Mouse (Mus musculus): Measurements from ENCODE around the gene Adssl1. TPM values are rescaled to one million over a fixed set of nuclear protein-coding genes. Genes with fewer than 3 reads are reported as not detected.

Adssl1 gene
- polyA plus RNA-seq, 1 experiment from 2014 or later, result 2.0 TPM

DNA sequence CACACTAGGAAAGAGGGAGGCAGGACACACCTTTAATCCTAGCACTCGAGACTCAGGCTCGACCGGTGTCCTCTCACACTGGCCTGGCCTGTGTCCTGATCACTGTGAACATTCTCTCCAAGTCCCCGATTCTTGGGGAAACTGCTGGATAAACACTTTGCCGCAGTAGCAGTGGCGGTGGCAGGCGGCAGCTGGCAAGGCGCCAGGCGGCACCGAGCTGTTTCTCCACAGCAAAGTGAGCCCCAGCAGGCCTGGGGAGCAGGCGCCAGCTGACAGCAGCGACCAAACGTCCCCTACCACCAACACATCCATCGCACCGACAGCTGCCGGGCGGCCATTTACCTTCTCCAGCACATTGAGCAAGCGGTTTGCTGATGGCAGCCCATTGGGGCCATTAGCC, 45.6 kb downstream of the Adssl1 start:
- H3K27ac ChIP-seq, result peak overlapping the region; percentile 92
- H3K4me2 ChIP-seq, result peak overlapping the region; percentile 24; the same call in 1 of the 2 replicates
- peak overlapping the region; percentile 22 for H3K9ac ChIP-seq

DNA sequence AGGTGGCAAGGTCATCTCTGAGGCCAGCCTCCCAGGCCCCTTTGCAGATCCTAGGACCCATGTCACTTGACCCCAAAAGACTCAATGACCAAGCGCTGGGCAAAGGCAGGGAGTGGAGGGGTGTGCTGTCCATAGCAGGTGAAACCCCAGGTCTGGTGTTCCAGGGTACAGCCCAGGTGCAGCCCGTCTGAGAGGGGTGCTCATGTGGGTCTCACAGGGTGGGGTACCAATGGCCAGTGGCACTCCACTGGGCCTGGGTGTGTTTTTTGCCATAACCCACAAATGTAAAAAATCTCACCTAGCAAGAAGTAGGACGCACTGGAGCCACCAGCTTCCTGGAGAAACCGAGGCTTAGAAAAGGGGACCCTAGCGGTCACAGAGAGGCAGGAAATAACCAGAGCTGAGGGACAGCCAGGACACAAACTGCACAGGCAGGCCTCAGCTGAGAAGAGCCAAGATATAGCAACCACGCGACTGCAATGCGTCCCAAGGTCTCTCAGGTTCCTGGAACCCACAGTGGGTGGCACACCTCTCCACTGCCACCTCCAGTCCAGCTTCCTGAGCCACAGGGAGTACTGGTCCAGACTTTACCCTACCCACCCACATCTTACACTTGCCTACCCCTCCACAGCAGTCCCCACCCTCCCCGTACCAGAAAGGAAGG, 46.2 kb downstream of the Adssl1 start:
- peak overlapping the region; percentile 92 for H3K27ac ChIP-seq
- H3K4me2 ChIP-seq, result peak overlapping the region; percentile 24; the same call in 1 of the 2 replicates
- peaks cover 78% of the 10 kb centered on the region for H3K4me1 ChIP-seq
- WGBS, result 88% methylated on average over 9 of the region's 9 CpGs
- no peak for ATAC-seq (ENCODE audit: low FRiP score)
- peaks cover 91% of the 10 kb centered on the region for H3K36me3 ChIP-seq (replicated peaks)
- peak overlapping the region; percentile 22; the same call in 1 of the 2 replicates for H3K9ac ChIP-seq
- H3K9me3 ChIP-seq, result no peaks in the 10 kb centered on the region
- H3K27me3 ChIP-seq, result no peaks in the 10 kb centered on the region
- no peak overlapping the region for H3K4me3 ChIP-seq (replicated peaks)

More for the DNA sequence above, 45.6 kb downstream of the Adssl1 start:
- ATAC-seq (ENCODE audit: low FRiP score), result peak; percentile 25; the same call in 1 of the 2 replicates
- peaks cover 78% of the 10 kb centered on the region for H3K4me1 ChIP-seq
- H3K27me3 ChIP-seq, result no peaks in the 10 kb centered on the region
- no peak overlapping the region for H3K4me3 ChIP-seq (replicated peaks)
- 55% methylated on average over 18 of the region's 18 CpGs for WGBS
- no peaks in the 10 kb centered on the region for H3K9me3 ChIP-seq
- peaks cover 91% of the 10 kb centered on the region for H3K36me3 ChIP-seq (replicated peaks)

GRCm38 (mm10) chr12:112667619-112668297, 47.9 kb downstream of the Adssl1 start:
- Histone ChIP-seq H3K27ac (peak overlapping the region; percentile 56; the same call in 1 of the 2 replicates), H3K9ac (no peak overlapping the region; the same call in 1 of the 2 replicates)

DNA sequence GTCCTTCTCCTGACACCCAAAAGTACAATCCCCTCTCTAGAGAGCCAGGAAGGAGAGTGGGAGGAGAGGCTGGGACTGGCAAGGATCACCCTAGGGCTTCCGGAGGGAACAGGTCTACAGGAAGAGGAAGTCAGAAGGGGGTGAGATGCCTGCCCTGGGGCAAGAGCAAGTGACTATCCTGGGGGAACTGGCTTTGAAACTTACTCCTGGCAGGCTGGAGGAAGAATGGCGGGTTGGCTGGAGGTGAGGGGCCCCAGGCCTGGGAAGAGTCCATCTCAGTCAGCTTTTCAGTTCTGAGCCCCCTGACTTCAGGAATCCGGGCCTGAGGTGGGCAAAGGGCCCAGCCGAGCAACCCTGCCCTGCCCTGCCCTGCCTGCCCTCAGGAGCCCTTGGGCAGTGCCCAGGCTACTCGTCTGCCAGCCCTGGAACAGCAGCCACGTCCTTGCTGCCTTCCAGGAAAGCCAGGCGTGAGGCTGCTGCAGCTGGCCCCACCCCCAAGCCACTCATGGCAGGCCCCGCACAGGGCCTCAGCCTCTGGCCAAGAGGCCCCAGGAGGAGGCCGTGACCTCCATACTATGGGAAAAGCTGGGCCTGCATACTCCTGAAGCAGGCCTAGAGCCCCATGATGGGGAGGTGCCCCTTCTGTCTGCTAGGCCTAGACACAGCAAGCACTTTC, 51.0 kb downstream of the Adssl1 start:
- 59% methylated on average over 9 of the region's 9 CpGs for WGBS
- Histone ChIP-seq H3K27ac (no peak overlapping the region), H3K4me1 (peaks cover 66% of the 10 kb centered on the region), H3K4me2 (0 out of 2 replicates have a peak overlapping the region, but pooled peaks have one; percentile 85), H3K27me3 (no peaks in the 10 kb centered on the region), H3K4me3 (replicated peaks) (no peak overlapping the region), H3K9me3 (no peaks in the 10 kb centered on the region), H3K36me3 (replicated peaks) (peaks cover 56% of the 10 kb centered on the region), H3K9ac (no peak overlapping the region)
- no peak for ATAC-seq (ENCODE audit: low FRiP score)

More at GRCm38 (mm10) chr12:112667619-112668297, 47.9 kb downstream of the Adssl1 start:
- no peak overlapping the region for H3K4me3 ChIP-seq (replicated peaks)
- H3K4me1 ChIP-seq, result peaks cover 78% of the 10 kb centered on the region
- ATAC-seq (ENCODE audit: low FRiP score), result no peak
- no peaks in the 10 kb centered on the region for H3K27me3 ChIP-seq
- H3K36me3 ChIP-seq (replicated peaks), result peaks cover 79% of the 10 kb centered on the region
- 86% methylated on average over 10 of the region's 10 CpGs for WGBS
- no peaks in the 10 kb centered on the region for H3K9me3 ChIP-seq
- H3K4me2 ChIP-seq, result no peak overlapping the region

GRCm38 (mm10) chr12:112671891-112672290, 52.0 kb downstream of the Adssl1 start:
- H3K9me3 ChIP-seq, result no peaks in the 10 kb centered on the region
- 0 out of 2 replicates have a peak overlapping the region, but pooled peaks have one; percentile 100 for H3K9ac ChIP-seq
- peak overlapping the region; percentile 97; the same call in 1 of the 2 replicates for H3K4me3 ChIP-seq (replicated peaks)
- H3K4me2 ChIP-seq, result peak overlapping the region; percentile 85
- WGBS, result 83% methylated on average over 7 of the region's 7 CpGs
- H3K27ac ChIP-seq, result peak overlapping the region; percentile 14; the same call in 1 of the 2 replicates
- H3K4me1 ChIP-seq, result peaks cover 55% of the 10 kb centered on the region
- peaks cover 46% of the 10 kb centered on the region for H3K36me3 ChIP-seq (replicated peaks)
- ATAC-seq (ENCODE audit: low FRiP score), result no peak
- H3K27me3 ChIP-seq, result peaks cover under 1% of the 10 kb centered on the region; the same call in 1 of the 2 replicates

DNA sequence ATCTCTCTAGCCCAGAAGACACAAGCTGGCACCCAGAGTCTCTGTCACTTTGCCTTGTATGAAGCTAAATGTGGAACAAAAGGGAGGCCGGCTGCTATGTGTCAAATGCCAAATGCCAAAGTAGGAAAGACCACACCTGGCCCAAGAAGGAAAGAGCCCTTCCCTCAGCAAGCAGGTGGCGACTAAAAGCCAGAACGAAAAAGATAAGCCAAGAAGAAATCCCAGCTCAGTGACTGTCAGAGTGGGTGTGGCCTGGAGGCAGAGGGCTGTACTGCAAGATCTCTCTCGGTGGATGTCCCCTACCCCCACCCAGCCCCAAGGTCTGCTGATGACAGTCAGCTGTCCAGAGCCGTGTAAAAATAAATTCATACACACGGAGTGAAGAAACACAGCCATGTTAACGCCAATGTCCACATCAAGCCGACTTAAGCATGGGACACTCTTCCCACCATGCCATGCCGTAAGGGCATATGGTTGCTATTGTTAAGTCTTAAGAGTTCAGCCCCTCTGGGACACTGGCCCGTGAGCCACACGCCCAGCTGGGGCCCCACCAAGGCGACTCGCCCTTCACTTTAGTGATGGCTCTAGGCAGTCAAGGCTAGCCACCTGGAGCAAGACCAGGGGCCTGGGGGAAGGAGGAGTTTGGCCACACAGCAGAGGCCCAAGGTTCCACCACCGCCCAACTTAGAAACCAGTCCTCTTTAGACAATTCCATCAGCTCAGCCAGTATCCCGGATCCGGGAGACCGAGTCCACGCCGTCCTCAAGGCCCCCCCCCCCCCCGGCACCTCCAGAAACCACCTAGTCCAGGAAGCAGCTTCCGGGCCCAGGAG, 53.1 kb downstream of the Adssl1 start:
- Histone ChIP-seq H3K27ac (peak overlapping the region; percentile 94), H3K4me2 (peak overlapping the region; percentile 85), H3K9me3 (no peaks in the 10 kb centered on the region), H3K9ac (peak overlapping the region; percentile 100), H3K27me3 (peaks cover 11% of the 10 kb centered on the region), H3K4me3 (replicated peaks) (peak overlapping the region; percentile 97), H3K4me1 (peaks cover 53% of the 10 kb centered on the region), H3K36me3 (replicated peaks) (peaks cover 35% of the 10 kb centered on the region)
- peak; percentile 31 for ATAC-seq (ENCODE audit: low FRiP score)
- WGBS, result 8% methylated on average over 21 of the region's 21 CpGs

DNA sequence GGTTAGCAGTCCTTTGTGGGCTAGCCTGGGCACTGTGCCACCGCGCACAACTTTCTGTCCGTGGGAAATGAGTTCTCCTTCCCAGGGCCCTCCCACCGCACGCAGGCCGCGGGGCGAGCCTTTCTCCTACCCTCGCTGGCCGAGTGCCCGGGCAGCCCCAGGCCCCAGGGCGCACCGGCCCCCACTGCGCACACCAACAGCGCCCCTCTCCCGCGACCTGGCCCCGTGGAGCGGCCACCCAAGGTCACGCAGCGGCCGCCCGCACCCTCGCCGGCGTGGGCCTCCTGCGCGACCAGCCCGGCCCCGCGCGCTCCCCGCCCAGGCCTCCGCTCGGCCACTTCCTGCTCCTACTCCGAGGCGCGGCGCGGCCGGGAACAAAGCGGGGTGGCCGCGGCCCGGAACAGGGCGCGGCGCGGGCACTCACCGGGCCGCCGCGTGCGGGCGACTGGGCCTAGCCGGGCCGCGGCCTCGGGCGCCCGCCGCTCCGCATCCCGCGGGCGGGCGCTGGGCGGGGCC, 53.8 kb downstream of the Adssl1 start:
- peak overlapping the region; percentile 85 for H3K4me2 ChIP-seq
- peak overlapping the region; percentile 100 for H3K9ac ChIP-seq
- peak overlapping the region; percentile 94 for H3K27ac ChIP-seq
- H3K27me3 ChIP-seq, result peaks cover 18% of the 10 kb centered on the region
- WGBS, result under 1% methylated on average over 34 of the region's 68 CpGs
- H3K9me3 ChIP-seq, result no peaks in the 10 kb centered on the region
- peaks cover 28% of the 10 kb centered on the region for H3K36me3 ChIP-seq (replicated peaks)
- peak; percentile 25 for ATAC-seq (ENCODE audit: low FRiP score)
- H3K4me1 ChIP-seq, result peaks cover 60% of the 10 kb centered on the region
- H3K4me3 ChIP-seq (replicated peaks), result peak overlapping the region; percentile 97

DNA sequence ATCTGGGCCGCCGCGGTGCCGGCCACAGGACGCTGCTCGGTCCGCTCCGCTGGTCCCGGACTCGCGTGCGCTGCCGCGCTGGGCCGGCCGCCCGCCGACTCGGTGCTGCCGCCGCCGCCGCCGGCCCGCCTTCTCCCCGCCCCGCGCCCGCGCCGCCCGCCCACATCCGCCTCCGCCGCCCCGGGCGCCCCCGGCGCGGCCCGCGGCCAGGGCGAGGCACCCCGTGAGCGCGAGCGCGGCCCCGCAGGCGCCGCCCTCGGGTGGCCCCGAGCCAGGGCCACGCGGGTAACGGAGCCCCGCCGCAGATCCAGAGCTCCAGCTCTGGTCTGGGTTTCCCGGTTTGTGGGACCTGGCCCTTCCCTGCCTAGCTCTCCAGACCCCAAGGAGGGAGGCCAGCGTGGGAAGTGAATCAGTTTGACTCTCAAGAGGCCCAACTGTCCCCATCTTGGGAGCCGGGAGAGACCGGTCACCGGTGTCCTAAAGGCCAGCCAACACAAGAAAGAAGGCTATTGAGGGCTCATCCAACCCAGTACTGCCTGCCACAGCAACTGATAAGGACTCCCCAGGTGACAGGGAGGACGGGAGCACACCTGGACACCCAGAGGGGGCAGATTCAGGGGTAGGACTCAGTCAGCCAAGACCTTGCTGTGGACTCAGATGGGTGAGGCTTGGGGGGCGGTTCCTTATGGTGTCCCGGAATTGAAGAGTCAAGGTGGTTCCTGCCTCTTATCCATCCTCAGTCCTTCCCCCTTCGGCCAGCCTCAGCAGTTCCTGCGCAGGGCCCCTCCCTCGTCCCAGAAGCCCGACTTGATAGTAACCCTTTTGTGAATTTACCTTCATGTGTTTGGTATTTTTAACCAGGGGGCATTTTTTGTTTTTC, 54.5 kb downstream of the Adssl1 start, which contains the start of gene Akt1:
Gene Akt1, minus strand, starts transcription at position 753 of the 880 bp plus-strand sequence.
- WGBS, result under 1% methylated on average over 57 of the region's 70 CpGs
- peak within 1 kb of the TSS; percentile 85 for H3K4me2 ChIP-seq
- peak; percentile 13; the same call in 1 of the 2 replicates for ATAC-seq (ENCODE audit: low FRiP score)
- peaks cover 67% of the 10 kb centered on the region for H3K4me1 ChIP-seq
- peak within 1 kb of the TSS; percentile 97 for H3K4me3 ChIP-seq (replicated peaks)
- no peaks in the 10 kb centered on the region for H3K9me3 ChIP-seq
- peak within 1 kb of the TSS; percentile 100 for H3K9ac ChIP-seq
- H3K27ac ChIP-seq, result peak within 1 kb of the TSS; percentile 94
- H3K27me3 ChIP-seq, result peaks cover 24% of the 10 kb centered on the region
- peaks cover 21% of the 10 kb centered on the region for H3K36me3 ChIP-seq (replicated peaks)

DNA sequence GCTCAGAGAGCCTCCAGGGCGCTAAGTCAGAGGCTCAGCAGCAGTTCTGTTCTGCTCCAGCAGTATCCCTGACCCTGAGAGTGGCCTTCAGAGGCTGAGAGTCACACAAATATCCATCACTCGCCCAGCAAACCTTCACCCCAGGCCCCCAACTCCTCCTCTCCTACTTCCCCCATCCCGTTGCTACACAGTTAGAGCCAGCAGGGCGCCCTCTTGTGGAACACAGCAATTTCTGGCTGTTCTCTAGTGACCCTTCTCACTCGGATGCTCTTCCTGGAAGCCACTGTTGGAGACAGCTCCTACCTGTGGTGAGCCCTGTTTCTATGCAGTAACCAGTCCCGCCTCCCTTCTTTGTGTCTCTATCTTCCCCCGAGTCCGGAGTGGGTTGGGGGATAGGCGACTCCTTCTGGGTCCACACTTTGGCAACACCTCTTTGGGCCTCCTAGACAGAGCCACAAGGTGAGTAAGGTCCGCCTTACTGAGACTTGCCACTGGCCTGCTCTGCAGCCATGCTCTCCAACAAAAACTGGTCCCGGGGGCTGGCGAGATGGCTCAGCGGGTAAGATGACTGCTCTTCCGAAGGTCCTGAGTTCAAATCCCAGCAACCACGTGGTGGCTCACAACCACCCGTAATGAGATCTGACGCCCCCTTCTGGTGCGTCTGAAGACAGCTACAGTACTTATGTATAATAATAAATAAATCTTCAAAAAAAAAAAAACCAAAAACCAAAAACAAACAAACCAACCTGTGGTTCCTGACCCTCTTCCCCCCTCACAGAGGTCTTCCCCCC, 55.6 kb downstream of the Adssl1 start:
- WGBS, result 16% methylated on average over 18 of the region's 18 CpGs
- Histone ChIP-seq H3K36me3 (replicated peaks) (peaks cover 10% of the 10 kb centered on the region), H3K4me2 (peak overlapping the region; percentile 85), H3K27ac (peak overlapping the region; percentile 94), H3K9ac (peak overlapping the region; percentile 100; the same call in 1 of the 2 replicates), H3K4me3 (replicated peaks) (peak overlapping the region; percentile 97), H3K9me3 (no peaks in the 10 kb centered on the region), H3K27me3 (peaks cover 35% of the 10 kb centered on the region), H3K4me1 (peaks cover 67% of the 10 kb centered on the region)
- peak; percentile 37 for ATAC-seq (ENCODE audit: low FRiP score)

GRCm38 (mm10) chr12:112677076-112677475, 57.2 kb downstream of the Adssl1 start:
- Histone ChIP-seq H3K27me3 (peaks cover 51% of the 10 kb centered on the region), H3K4me3 (replicated peaks) (no peak overlapping the region), H3K4me2 (no peak overlapping the region), H3K27ac (no peak overlapping the region), H3K9me3 (no peaks in the 10 kb centered on the region), H3K4me1 (peaks cover 51% of the 10 kb centered on the region), H3K36me3 (replicated peaks) (no peaks in the 10 kb centered on the region), H3K9ac (no peak overlapping the region)
- ATAC-seq (ENCODE audit: low FRiP score), result no peak
- 62% methylated on average over 5 of the region's 5 CpGs for WGBS
